Mouse (Mus musculus) midbrain, embryonic 11.5 days (tissue): ENCODE measurements around the gene Cntrl. TPM values are rescaled to one million over a fixed set of nuclear protein-coding genes. Genes with fewer than 3 reads are reported as not detected.

Source experiments
- ATAC-seq: fragments of 200-750 bp; cut with Nextera tagmentation; 2 replicates; pipeline ENCODE4 v1.8.0; 2017; ENCODE audit warnings: moderate TSS enrichment, moderate library complexity; ENCODE audit not compliant: low FRiP score
- DNase-seq: peaks from one replicate; pipeline ENCODE4 v3.0.0; 2015; ENCODE audit warnings: low spot score; ENCODE audit errors: missing footprints
- H3K27ac ChIP-seq: fragments of 300-500 bp; sonication (generic); 2 replicates; pipeline ENCODE4 v1.5.1; 2014; ENCODE audit warnings: low read depth, low read length
- H3K27me3 ChIP-seq: fragments of 300-500 bp; sonication (generic); 2 replicates; pipeline ENCODE4 v1.6.1; 2014; ENCODE audit warnings: mild to moderate bottlenecking, low read length, moderate library complexity, mixed read lengths; ENCODE audit not compliant: control insufficient read depth, insufficient read depth
- H3K36me3 ChIP-seq: fragments of 300-500 bp; sonication (generic); 2 replicates; pipeline ENCODE4 v1.6.1; 2014; ENCODE audit warnings: mild to moderate bottlenecking, low read length, moderate library complexity, mixed read lengths; ENCODE audit not compliant: control insufficient read depth, insufficient read depth
- H3K4me1 ChIP-seq: fragments of 300-500 bp; sonication (generic); 2 replicates; pipeline ENCODE4 v1.6.1; 2014; ENCODE audit warnings: low read length; ENCODE audit not compliant: control insufficient read depth, insufficient read depth
- H3K4me2 ChIP-seq: fragments of 300-500 bp; sonication (generic); 2 replicates; pipeline ENCODE4 v1.6.1; 2014; ENCODE audit warnings: mild to moderate bottlenecking, moderate library complexity
- H3K4me3 ChIP-seq: fragments of 300-500 bp; sonication (generic); 2 replicates; pipeline ENCODE4 v1.5.1; 2014; ENCODE audit warnings: low read depth, low read length
- H3K9ac ChIP-seq: fragments of 300-500 bp; sonication (generic); 2 replicates; pipeline ENCODE4 v1.6.1; 2014; ENCODE audit warnings: low read length
- H3K9me3 ChIP-seq: fragments of 300-500 bp; sonication (generic); 2 replicates; pipeline ENCODE4 v1.6.1; 2016; ENCODE audit warnings: low read length; ENCODE audit not compliant: control insufficient read depth
- WGBS: fragments of 180-500 bp; shearing (Covaris S2); extraction: QIAGEN DNeasy Blood & Tissue Kit; methylation state at CpG from one replicate; pipeline ENCODE4 v1.1.7; 2014; 5-methylcytosine and 5-hydroxymethylcytosine counted together
- polyA plus RNA-seq: library from polyadenylated mRNA; unstranded; fragments of >200 nt; fragmentation: Nextera tagmentation; extraction: Ambion mirVana; gene quantifications from 2 replicates; pipeline ENCODE4 v1.2.1, GENCODE M21; 2014

Cntrl gene
- polyA plus RNA-seq, 1 experiment from 2014 or later = 32.8 TPM

GRCm38 (mm10) chr2:35072547-35072946, 36.7 kb upstream of the Cntrl start:
- no peak overlapping the region for H3K9ac ChIP-seq
- no peak overlapping the region for H3K27ac ChIP-seq
- H3K9me3 ChIP-seq = no peaks in the 10 kb centered on the region
- DNase-seq (no peak), ATAC-seq (no peak)
- 87% methylated on average over 2 of the region's 2 CpGs for WGBS
- H3K4me3 ChIP-seq = no peak overlapping the region
- no peaks in the 10 kb centered on the region for H3K36me3 ChIP-seq
- H3K27me3 ChIP-seq = no peaks in the 10 kb centered on the region
- H3K4me2 ChIP-seq = no peak overlapping the region
- no peaks in the 10 kb centered on the region for H3K4me1 ChIP-seq

GRCm38 (mm10) chr2:35074328-35074727, 35.0 kb upstream of the Cntrl start:
- ATAC-seq = no peak
- no peaks in the 10 kb centered on the region for H3K36me3 ChIP-seq
- no peaks in the 10 kb centered on the region for H3K27me3 ChIP-seq
- no peak overlapping the region for H3K27ac ChIP-seq
- no peaks in the 10 kb centered on the region for H3K4me1 ChIP-seq
- 88% methylated on average over 3 of the region's 3 CpGs for WGBS
- no peak overlapping the region for H3K4me2 ChIP-seq
- DNase-seq = no peak
- H3K4me3 ChIP-seq = no peak overlapping the region
- H3K9me3 ChIP-seq = no peaks in the 10 kb centered on the region
- no peak overlapping the region for H3K9ac ChIP-seq

- no peak for ATAC-seq
- Histone ChIP-seq H3K27ac (no peak overlapping the region), H3K9me3 (no peaks in the 10 kb centered on the region), H3K27me3 (no peaks in the 10 kb centered on the region), H3K9ac (no peak overlapping the region), H3K36me3 (no peaks in the 10 kb centered on the region), H3K4me1 (no peaks in the 10 kb centered on the region), H3K4me2 (no peak overlapping the region), H3K4me3 (no peak overlapping the region)
- peak; percentile 54 for DNase-seq
- WGBS = 72% methylated on average over 6 of the region's 6 CpGs
These were observed 30.1 kb upstream of the Cntrl start for GRCm38 (mm10) chr2:35079166-35079565.

- WGBS = 74% methylated on average over 4 of the region's 4 CpGs
- no peak overlapping the region for H3K27ac ChIP-seq
- H3K36me3 ChIP-seq = no peaks in the 10 kb centered on the region
- H3K9ac ChIP-seq = no peak overlapping the region
- no peak overlapping the region for H3K4me2 ChIP-seq
- no peaks in the 10 kb centered on the region for H3K9me3 ChIP-seq
- H3K4me1 ChIP-seq = no peaks in the 10 kb centered on the region
- no peak overlapping the region for H3K4me3 ChIP-seq
- ATAC-seq (no peak), DNase-seq (peak; percentile 39)
- no peaks in the 10 kb centered on the region for H3K27me3 ChIP-seq
These were observed 21.9 kb upstream of the Cntrl start for GRCm38 (mm10) chr2:35087418-35087817.

- Histone ChIP-seq H3K27ac (no peak overlapping the region), H3K9me3 (no peaks in the 10 kb centered on the region), H3K27me3 (no peaks in the 10 kb centered on the region), H3K4me1 (no peaks in the 10 kb centered on the region), H3K9ac (no peak overlapping the region), H3K36me3 (no peaks in the 10 kb centered on the region), H3K4me2 (no peak overlapping the region), H3K4me3 (no peak overlapping the region)
- DNase-seq (no peak), ATAC-seq (no peak)
- WGBS = 87% methylated on average over 6 of the region's 6 CpGs
These were observed 8.8 kb upstream of the Cntrl start for GRCm38 (mm10) chr2:35100529-35100928.

GRCm38 (mm10) chr2:35101443-35101842, 7.8 kb upstream of the Cntrl start, which contains the start of gene AI182371:
TSS of gene AI182371 (minus strand) at chr2:35101543.
- no peak within 1 kb of the TSS for H3K4me2 ChIP-seq
- H3K4me3 ChIP-seq = no peak within 1 kb of the TSS
- DNase-seq = no peak
- no peaks in the 10 kb centered on the region for H3K36me3 ChIP-seq
- no peaks in the 10 kb centered on the region for H3K4me1 ChIP-seq
- 90% methylated on average over 3 of the region's 3 CpGs for WGBS
- no peaks in the 10 kb centered on the region for H3K27me3 ChIP-seq
- H3K9ac ChIP-seq = no peak within 1 kb of the TSS
- no peak for ATAC-seq
- no peaks in the 10 kb centered on the region for H3K9me3 ChIP-seq
- no peak within 1 kb of the TSS for H3K27ac ChIP-seq

- Histone ChIP-seq H3K4me3 (no peak overlapping the region), H3K27ac (no peak overlapping the region), H3K4me1 (no peaks in the 10 kb centered on the region), H3K27me3 (no peaks in the 10 kb centered on the region), H3K4me2 (no peak overlapping the region), H3K9ac (no peak overlapping the region), H3K36me3 (no peaks in the 10 kb centered on the region), H3K9me3 (no peaks in the 10 kb centered on the region)
- no peak for DNase-seq
- ATAC-seq = no peak
These were observed 6.5 kb upstream of the Cntrl start for GRCm38 (mm10) chr2:35102777-35103176.

- 77% methylated on average over 5 of the region's 5 CpGs for WGBS
- no peaks in the 10 kb centered on the region for H3K36me3 ChIP-seq
- no peak overlapping the region for H3K4me3 ChIP-seq
- no peak overlapping the region for H3K27ac ChIP-seq
- no peak overlapping the region for H3K4me2 ChIP-seq
- H3K9me3 ChIP-seq = no peaks in the 10 kb centered on the region
- ATAC-seq (no peak), DNase-seq (no peak)
- H3K9ac ChIP-seq = no peak overlapping the region
- H3K27me3 ChIP-seq = no peaks in the 10 kb centered on the region
- H3K4me1 ChIP-seq = no peaks in the 10 kb centered on the region
These were observed 5.7 kb upstream of the Cntrl start for GRCm38 (mm10) chr2:35103558-35103957.

GRCm38 (mm10) chr2:35104843-35105242, 4.4 kb upstream of the Cntrl start:
- H3K4me2 ChIP-seq = no peak overlapping the region
- ATAC-seq (no peak), DNase-seq (no peak)
- WGBS = 69% methylated on average over 3 of the region's 3 CpGs
- no peak overlapping the region for H3K4me3 ChIP-seq
- no peak overlapping the region for H3K27ac ChIP-seq
- no peak overlapping the region for H3K9ac ChIP-seq
- no peaks in the 10 kb centered on the region for H3K36me3 ChIP-seq
- peaks cover 2% of the 10 kb centered on the region; the same call in 1 of the 2 replicates for H3K4me1 ChIP-seq
- no peaks in the 10 kb centered on the region for H3K27me3 ChIP-seq
- no peaks in the 10 kb centered on the region for H3K9me3 ChIP-seq
